Comparison of ENCODE assay signal across 8 mouse cellular contexts in the genomic region with DNA sequence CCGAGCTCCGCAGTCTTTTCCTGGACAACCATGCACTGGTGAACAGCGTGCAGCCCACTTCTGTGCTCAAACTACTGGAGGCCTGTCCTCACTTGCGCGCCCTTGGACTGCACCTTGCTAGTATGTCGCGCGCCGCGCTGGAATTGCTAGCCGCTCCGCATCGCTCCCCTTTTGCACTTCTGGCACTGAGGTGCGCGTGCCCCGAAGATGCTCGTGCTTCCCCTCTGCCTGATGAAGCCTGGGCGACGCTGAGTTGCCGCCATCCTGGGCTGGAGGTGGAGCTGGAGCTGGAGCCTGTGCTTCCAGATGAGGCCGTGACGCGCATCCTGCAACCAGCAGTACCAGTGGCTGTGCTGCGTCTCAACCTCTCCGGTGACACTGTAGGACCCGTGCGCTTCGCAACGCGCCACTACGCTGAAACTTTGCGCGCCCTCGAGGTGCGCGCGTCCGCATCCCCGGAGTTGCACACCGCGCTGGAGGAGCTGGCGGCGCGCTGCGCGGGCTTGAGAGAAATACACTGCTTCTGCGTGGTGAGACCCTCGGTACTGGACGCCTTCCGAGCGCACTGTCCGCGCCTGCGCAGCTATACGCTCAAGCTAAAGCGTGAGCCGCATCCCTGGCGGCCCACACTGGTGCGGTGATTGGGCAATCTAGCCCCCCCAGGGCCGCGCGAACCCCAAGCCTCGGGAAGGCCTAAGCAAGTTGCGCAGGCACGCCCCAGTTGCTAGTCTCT. TPM values are rescaled to one million over a fixed set of nuclear protein-coding genes. Genes with fewer than 3 reads are reported as not detected.
DNase-seq lines count a peak whose midpoint lies in the region; ATAC-seq and TF ChIP-seq lines count a peak whose summit lies in the region.

No protein-coding gene starts in this region.

- intact Hi-C loops in left cerebral cortex, adult 2 months (cut with DNase I), result no loop called here

- peaks cover 4% of the 10 kb centered on the region; the same call in 1 of the 2 replicates for H3K9me3 ChIP-seq in kidney, embryonic 14.5 days (ENCODE audit: control insufficient read depth, low read length)
- no peaks in the 10 kb centered on the region for H3K9me3 ChIP-seq in heart, postnatal 0 days (replicated peaks; ENCODE audit: control insufficient read depth, low read length)
- H3K9me3 ChIP-seq in midbrain, embryonic 12.5 days, result 0 out of 2 replicates have a peak, but pooled peaks cover 3% of the 10 kb centered on the region

- no peak for DNase-seq in kidney, adult 11 months
- peak; percentile 51 to 75 for DNase-seq in cerebellum, postnatal 4 days (ENCODE audit: low spot score in 2 of 2)
- DNase-seq in heart, postnatal 0 days (ENCODE audit: low spot score), result no peak
- peak; percentile 81 to 86 for DNase-seq in left cerebral cortex, adult 2 months (ENCODE audit: extremely low spot score in 1 of 2, low spot score in 2 of 2)
- peak; percentile 74 for DNase-seq in yolk sac, embryonic 10.5 days (ENCODE audit: low spot score)

- no peaks in the 10 kb centered on the region for H3K36me3 ChIP-seq in kidney, embryonic 14.5 days (ENCODE audit: control insufficient read depth, insufficient read depth, low read length)
- 0 out of 2 replicates have a peak, but pooled peaks cover 4% of the 10 kb centered on the region for H3K36me3 ChIP-seq in heart, postnatal 0 days (replicated peaks; ENCODE audit: control insufficient read depth, insufficient read depth, low read length)
- no peaks in the 10 kb centered on the region for H3K36me3 ChIP-seq in midbrain, embryonic 12.5 days

- H3K27ac ChIP-seq in kidney, embryonic 14.5 days (ENCODE audit: low read depth, low read length), result no peak overlapping the region
- H3K27ac ChIP-seq in heart, postnatal 0 days (ENCODE audit: low read depth), result no peak overlapping the region
- H3K27ac ChIP-seq in left cerebral cortex, adult 2 months, result peak overlapping the region; percentile 92
- H3K27ac ChIP-seq in midbrain, embryonic 12.5 days (replicated peaks), result no peak overlapping the region

- no peak for TF ChIP-seq EP300 in heart, postnatal 0 days (IDR thresholded peaks at IDR 0.05; ENCODE audit: low read depth)

- peaks cover 23% of the 10 kb centered on the region for H3K4me1 ChIP-seq in kidney, embryonic 14.5 days (ENCODE audit: control insufficient read depth, insufficient read depth, low read length)
- H3K4me1 ChIP-seq in heart, postnatal 0 days (ENCODE audit: control insufficient read depth, insufficient read depth), result peaks cover 24% of the 10 kb centered on the region
- peaks cover 33% of the 10 kb centered on the region for H3K4me1 ChIP-seq in midbrain, embryonic 12.5 days

- peaks cover 79% of the 10 kb centered on the region for H3K27me3 ChIP-seq in kidney, embryonic 14.5 days (ENCODE audit: control insufficient read depth, insufficient read depth, low read length)
- H3K27me3 ChIP-seq in heart, postnatal 0 days (ENCODE audit: control insufficient read depth, insufficient read depth, low read length), result peaks cover 48% of the 10 kb centered on the region
- H3K27me3 ChIP-seq in midbrain, embryonic 12.5 days, result peaks cover 99% of the 10 kb centered on the region

- ATAC-seq in kidney, embryonic 14.5 days (ENCODE audit: low FRiP score, low TSS enrichment), result peak; percentile 39
- peak; percentile 23; the same call in 1 of the 2 replicates for ATAC-seq in heart, postnatal 0 days (ENCODE audit: insufficient read depth, low read depth)
- ATAC-seq in midbrain, embryonic 12.5 days (ENCODE audit: low FRiP score, low read depth), result peak; percentile 82
- ATAC-seq in activated CD4-positive, CD25-positive, alpha-beta regulatory T cell, adult 4 months, result no peak

- 1% methylated on average over 65 of the region's 65 CpGs for WGBS in kidney, embryonic 14.5 days
- 5% methylated on average over 65 of the region's 65 CpGs for WGBS in heart, postnatal 0 days
- under 1% methylated on average over 65 of the region's 65 CpGs for WGBS in midbrain, embryonic 12.5 days

- peak overlapping the region; percentile 28; the same call in 1 of the 2 replicates for H3K9ac ChIP-seq in kidney, embryonic 14.5 days (ENCODE audit: low read depth, low read length)
- H3K9ac ChIP-seq in heart, postnatal 0 days (replicated peaks; ENCODE audit: low read depth, low read length), result peak overlapping the region; percentile 47
- H3K9ac ChIP-seq in midbrain, embryonic 12.5 days (replicated peaks), result peak overlapping the region; percentile 32; the same call in 1 of the 2 replicates

- peak overlapping the region; percentile 46 for H3K4me3 ChIP-seq in kidney, embryonic 14.5 days (ENCODE audit: low read length)
- H3K4me3 ChIP-seq in heart, postnatal 0 days (ENCODE audit: low read depth, low read length), result peak overlapping the region; percentile 56
- H3K4me3 ChIP-seq in left cerebral cortex, adult 2 months, result peak overlapping the region; percentile 61
- peak overlapping the region; percentile 45 for H3K4me3 ChIP-seq in midbrain, embryonic 12.5 days

- peak overlapping the region; percentile 92 for H3K4me2 ChIP-seq in kidney, embryonic 14.5 days (replicated peaks; ENCODE audit: low read depth, low read length)
- peak overlapping the region; percentile 95 for H3K4me2 ChIP-seq in heart, postnatal 0 days (ENCODE audit: low read depth, low read length)
- H3K4me2 ChIP-seq in midbrain, embryonic 12.5 days (replicated peaks), result peak overlapping the region; percentile 64

- no peak for TF ChIP-seq CTCF in heart, postnatal 0 days (IDR thresholded peaks at IDR 0.05; ENCODE audit: low read depth)
- TF ChIP-seq CTCF in left cerebral cortex, adult 2 months (IDR thresholded peaks at IDR 0.05), result no peak

RNA-seq across cellular contexts. Expression of a gene that starts 1.1 kb away (rescaled TPM):
- polyA plus RNA-seq in kidney, embryonic 14.5 days (2014; fragmentation: Nextera tagmentation; extraction: Ambion mirVana), result not detected in 2 replicates
- total RNA-seq in heart, postnatal 0 days (2014; rRNA removed; ENCODE audit: low replicate concordance), result 2.1 TPM in 1 of 2 replicates, not detected in the other
- polyA plus RNA-seq in heart, postnatal 0 days (2015; fragmentation: Nextera tagmentation; extraction: Ambion mirVana), result 0.34 and 0.43 TPM in 2 replicates
- 10 to 100 TPM; 17.2 to 17.5 TPM for total RNA-seq in left cerebral cortex, adult 2 months (2021)
- 0.14 TPM in 1 of 2 replicates, not detected in the other for polyA plus RNA-seq in midbrain, embryonic 12.5 days (2016; fragmentation: Nextera tagmentation; extraction: Ambion mirVana)
- polyA plus RNA-seq in activated CD4-positive, CD25-positive, alpha-beta regulatory T cell, adult 4 months (2017; shearing (Covaris generic)), result under 1 TPM; 0.31 to 0.37 TPM

RNA-seq across cellular contexts. Expression of a gene that starts 4.1 kb away (rescaled TPM):
- polyA plus RNA-seq in kidney, embryonic 14.5 days (2014; fragmentation: Nextera tagmentation; extraction: Ambion mirVana), result 1.5 and 1.9 TPM in 2 replicates
- 1.5 and 6.4 TPM in 2 replicates for total RNA-seq in heart, postnatal 0 days (2014; rRNA removed; ENCODE audit: low replicate concordance)
- 3.6 and 4.3 TPM in 2 replicates for polyA plus RNA-seq in heart, postnatal 0 days (2015; fragmentation: Nextera tagmentation; extraction: Ambion mirVana)
- 1 to 10 TPM in 1 of 2 experiments, under 1 TPM in 1; 1.00 to 1.1 TPM for total RNA-seq in left cerebral cortex, adult 2 months (2021)
- 0.77 and 0.87 TPM in 2 replicates for polyA plus RNA-seq in midbrain, embryonic 12.5 days (2016; fragmentation: Nextera tagmentation; extraction: Ambion mirVana)
- 10 to 100 TPM; 17.7 to 24.2 TPM for polyA plus RNA-seq in activated CD4-positive, CD25-positive, alpha-beta regulatory T cell, adult 4 months (2017; shearing (Covaris generic))

RNA-seq across cellular contexts. Expression of a gene that starts 4.1 kb away (rescaled TPM):
- 13.1 and 15.7 TPM in 2 replicates for polyA plus RNA-seq in kidney, embryonic 14.5 days (2014; fragmentation: Nextera tagmentation; extraction: Ambion mirVana)
- 9.0 and 10.4 TPM in 2 replicates for total RNA-seq in heart, postnatal 0 days (2014; rRNA removed; ENCODE audit: low replicate concordance)
- 16.7 and 17.6 TPM in 2 replicates for polyA plus RNA-seq in heart, postnatal 0 days (2015; fragmentation: Nextera tagmentation; extraction: Ambion mirVana)
- total RNA-seq in left cerebral cortex, adult 2 months (2021), result 1 to 10 TPM; 8.0 TPM
- 11.0 and 14.6 TPM in 2 replicates for polyA plus RNA-seq in midbrain, embryonic 12.5 days (2016; fragmentation: Nextera tagmentation; extraction: Ambion mirVana)
- polyA plus RNA-seq in activated CD4-positive, CD25-positive, alpha-beta regulatory T cell, adult 4 months (2017; shearing (Covaris generic)), result 10 to 100 TPM; 54.2 to 64.6 TPM

RNA-seq across cellular contexts. Expression of a gene that starts 7.4 kb away (rescaled TPM):
- polyA plus RNA-seq in kidney, embryonic 14.5 days (2014; fragmentation: Nextera tagmentation; extraction: Ambion mirVana), result 0.85 and 1.1 TPM in 2 replicates
- 6.8 and 13.2 TPM in 2 replicates for total RNA-seq in heart, postnatal 0 days (2014; rRNA removed; ENCODE audit: low replicate concordance)
- 9.8 and 10.0 TPM in 2 replicates for polyA plus RNA-seq in heart, postnatal 0 days (2015; fragmentation: Nextera tagmentation; extraction: Ambion mirVana)
- total RNA-seq in left cerebral cortex, adult 2 months (2021), result 10 to 100 TPM in 1 of 2 experiments, 1 to 10 TPM in 1; 8.9 to 10.4 TPM
- 3.3 and 3.9 TPM in 2 replicates for polyA plus RNA-seq in midbrain, embryonic 12.5 days (2016; fragmentation: Nextera tagmentation; extraction: Ambion mirVana)
- polyA plus RNA-seq in activated CD4-positive, CD25-positive, alpha-beta regulatory T cell, adult 4 months (2017; shearing (Covaris generic)), result not detected

RNA-seq across cellular contexts. Expression of a gene that starts 13.6 kb away (rescaled TPM):
- 6.9 and 7.3 TPM in 2 replicates for polyA plus RNA-seq in kidney, embryonic 14.5 days (2014; fragmentation: Nextera tagmentation; extraction: Ambion mirVana)
- 6.0 and 9.7 TPM in 2 replicates for total RNA-seq in heart, postnatal 0 days (2014; rRNA removed; ENCODE audit: low replicate concordance)
- 7.3 and 7.7 TPM in 2 replicates for polyA plus RNA-seq in heart, postnatal 0 days (2015; fragmentation: Nextera tagmentation; extraction: Ambion mirVana)
- 1 to 10 TPM; 2.1 to 2.8 TPM for total RNA-seq in left cerebral cortex, adult 2 months (2021)
- 7.6 and 9.8 TPM in 2 replicates for polyA plus RNA-seq in midbrain, embryonic 12.5 days (2016; fragmentation: Nextera tagmentation; extraction: Ambion mirVana)
- under 1 TPM; 0.42 to 0.62 TPM for polyA plus RNA-seq in activated CD4-positive, CD25-positive, alpha-beta regulatory T cell, adult 4 months (2017; shearing (Covaris generic))

Comparison
In these comparisons a context has a peak if more than half of its experiments do, and no peak if none do; other contexts are left out.
1. DNase-seq: peak in cerebellum, postnatal 4 days (2 of 2), left cerebral cortex, adult 2 months (2 of 2) and yolk sac, embryonic 10.5 days (single experiment); none in kidney, adult 11 months (single experiment) and heart, postnatal 0 days (single experiment).
2. Peak in every context shown above with its lines, with median percentiles within 50 percentile points of each other: H3K4me2 ChIP-seq, H3K4me3 ChIP-seq and H3K9ac ChIP-seq.